Mouse (Mus musculus): Measurements from ENCODE around the gene Ppargc1a. TPM values are rescaled to one million over a fixed set of nuclear protein-coding genes. Genes with fewer than 3 reads are reported as not detected.

Ppargc1a gene
- polyA plus RNA-seq, 1 experiment = 1.4 TPM

DNA sequence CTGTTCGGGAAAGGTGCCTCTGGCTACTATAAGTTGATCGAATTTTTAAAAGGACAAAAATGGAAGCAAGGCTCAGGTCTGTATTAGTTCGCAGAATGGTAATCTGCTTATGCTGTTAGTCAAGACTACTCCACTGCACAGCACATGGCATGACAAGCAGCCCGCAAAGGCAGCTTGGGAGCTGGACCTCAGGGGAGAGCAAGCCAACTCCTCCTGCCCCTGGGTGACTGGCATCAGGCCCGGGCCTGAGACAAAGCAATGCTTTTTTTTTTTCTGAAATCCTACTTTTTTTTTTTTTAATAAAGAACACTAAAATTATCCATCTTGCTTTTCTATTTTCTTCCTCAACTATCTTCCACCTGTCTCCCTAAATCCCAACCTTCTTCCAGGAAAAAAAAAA, 15.1 kb upstream of the Ppargc1a start:
- Histone ChIP-seq H3K36me3 (ENCODE audit: control insufficient read depth, insufficient read depth, low read length) (no peaks in the 10 kb centered on the region), H3K4me3 (ENCODE audit: control insufficient read depth, insufficient read depth, low read length) (no peak overlapping the region), H3K4me1 (replicated peaks; ENCODE audit: control insufficient read depth, insufficient read depth, low read length) (no peaks in the 10 kb centered on the region), H3K27ac (ENCODE audit: control insufficient read depth, insufficient read depth, low read length) (no peak overlapping the region), H3K27me3 (ENCODE audit: control insufficient read depth, insufficient read depth, low read length) (no peaks in the 10 kb centered on the region)
- DNase-seq = no peak
- 92% methylated on average over 5 of the region's 5 CpGs for WGBS
- no peak for TF ChIP-seq CTCF (IDR thresholded peaks at IDR 0.05; ENCODE audit: borderline replicate concordance, control insufficient read depth, extremely low read depth, insufficient read depth, low read length, poor library complexity)
- no peak for TF ChIP-seq POLR2A (IDR thresholded peaks at IDR 0.05; ENCODE audit: control insufficient read depth, extremely low read depth, insufficient read depth, low read length, poor library complexity)

DNA sequence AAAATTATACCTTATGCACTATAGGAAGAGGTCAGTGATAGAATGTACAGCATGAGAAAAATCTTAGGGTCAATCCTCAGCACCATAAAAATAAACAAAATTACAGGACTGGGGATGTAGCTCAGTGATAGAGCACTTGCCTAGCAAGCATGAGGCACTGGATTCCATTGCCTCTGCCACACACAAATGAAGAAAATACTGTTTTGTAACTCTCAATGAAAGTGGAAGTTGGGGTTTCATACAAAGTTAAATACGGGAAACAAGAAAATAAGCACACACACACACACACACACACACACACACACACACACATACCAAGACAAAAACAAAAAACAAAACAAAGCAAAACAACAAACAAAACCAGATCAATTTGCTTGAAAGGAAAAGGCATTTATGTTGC, 10.1 kb upstream of the Ppargc1a start:
- no peak for DNase-seq
- 68% methylated on average over 1 of the region's 1 CpGs for WGBS

DNA sequence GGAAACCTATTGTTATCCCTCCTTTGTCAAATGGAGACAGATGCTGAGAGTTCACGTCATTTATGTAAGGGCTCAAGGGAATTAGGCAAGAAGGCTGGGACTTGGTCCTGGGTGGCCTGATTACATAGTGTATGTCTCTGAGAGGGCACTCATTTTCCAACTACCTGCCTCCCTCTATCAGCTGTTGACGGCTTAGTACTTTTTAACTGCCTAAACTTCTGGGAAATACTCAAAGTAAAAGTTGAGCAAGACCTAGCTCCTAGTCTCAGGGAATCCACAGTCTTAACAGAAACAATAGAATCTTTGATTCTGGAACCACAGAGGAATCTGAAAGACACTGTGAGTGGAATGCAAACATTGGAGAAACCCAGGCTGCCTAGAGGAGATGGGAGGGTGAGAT, 6.2 kb upstream of the Ppargc1a start:
- no peaks in the 10 kb centered on the region for H3K36me3 ChIP-seq (ENCODE audit: control insufficient read depth, insufficient read depth, low read length)
- DNase-seq = no peak
- 92% methylated on average over 2 of the region's 2 CpGs for WGBS

More for the DNA sequence above, 10.1 kb upstream of the Ppargc1a start:
- TF ChIP-seq POLR2A (IDR thresholded peaks at IDR 0.05; ENCODE audit: control insufficient read depth, extremely low read depth, insufficient read depth, low read length, poor library complexity) = no peak
- TF ChIP-seq CTCF (IDR thresholded peaks at IDR 0.05; ENCODE audit: borderline replicate concordance, control insufficient read depth, extremely low read depth, insufficient read depth, low read length, poor library complexity) = no peak
- Histone ChIP-seq H3K27me3 (ENCODE audit: control insufficient read depth, insufficient read depth, low read length) (no peaks in the 10 kb centered on the region), H3K4me3 (ENCODE audit: control insufficient read depth, insufficient read depth, low read length) (no peak overlapping the region), H3K4me1 (replicated peaks; ENCODE audit: control insufficient read depth, insufficient read depth, low read length) (no peaks in the 10 kb centered on the region), H3K36me3 (ENCODE audit: control insufficient read depth, insufficient read depth, low read length) (no peaks in the 10 kb centered on the region), H3K27ac (ENCODE audit: control insufficient read depth, insufficient read depth, low read length) (no peak overlapping the region)

DNA sequence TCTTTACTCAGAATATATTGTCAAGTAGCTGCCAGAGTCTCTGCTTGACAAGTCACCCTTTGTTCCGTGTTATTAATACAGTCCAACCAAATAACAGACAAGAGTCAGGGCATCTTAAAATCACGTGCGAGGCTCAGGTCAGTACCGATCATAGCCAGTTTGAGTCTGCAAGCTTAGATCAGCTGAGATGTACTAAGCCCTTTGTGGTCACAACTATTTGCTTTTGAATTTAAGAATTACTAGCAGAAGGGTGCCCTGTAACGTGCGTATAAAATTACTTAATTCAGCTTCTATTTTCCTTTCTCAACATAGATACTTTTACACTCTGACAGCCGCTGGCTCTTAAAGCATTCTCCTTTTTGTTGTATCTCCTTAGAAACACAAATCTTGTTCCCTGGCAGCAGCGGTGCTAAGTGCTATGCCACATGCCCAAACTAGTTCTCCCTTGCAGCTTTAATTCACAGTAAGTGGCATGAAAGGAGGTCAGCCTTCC, 718 bp upstream of the Ppargc1a start:
- no peak for DNase-seq
- Histone ChIP-seq H3K4me3 (ENCODE audit: control insufficient read depth, insufficient read depth, low read length) (no peak overlapping the region), H3K4me1 (replicated peaks; ENCODE audit: control insufficient read depth, insufficient read depth, low read length) (no peaks in the 10 kb centered on the region), H3K27me3 (ENCODE audit: control insufficient read depth, insufficient read depth, low read length) (no peaks in the 10 kb centered on the region), H3K36me3 (ENCODE audit: control insufficient read depth, insufficient read depth, low read length) (no peaks in the 10 kb centered on the region), H3K27ac (ENCODE audit: control insufficient read depth, insufficient read depth, low read length) (no peak overlapping the region)
- WGBS = 92% methylated on average over 8 of the region's 8 CpGs
- TF ChIP-seq CTCF (IDR thresholded peaks at IDR 0.05; ENCODE audit: borderline replicate concordance, control insufficient read depth, extremely low read depth, insufficient read depth, low read length, poor library complexity) = no peak
- no peak for TF ChIP-seq POLR2A (IDR thresholded peaks at IDR 0.05; ENCODE audit: control insufficient read depth, extremely low read depth, insufficient read depth, low read length, poor library complexity)

More for the DNA sequence above, 6.2 kb upstream of the Ppargc1a start:
- no peaks in the 10 kb centered on the region for H3K4me1 ChIP-seq (replicated peaks; ENCODE audit: control insufficient read depth, insufficient read depth, low read length)
- TF ChIP-seq CTCF (IDR thresholded peaks at IDR 0.05; ENCODE audit: borderline replicate concordance, control insufficient read depth, extremely low read depth, insufficient read depth, low read length, poor library complexity) (no peak), POLR2A (IDR thresholded peaks at IDR 0.05; ENCODE audit: control insufficient read depth, extremely low read depth, insufficient read depth, low read length, poor library complexity) (no peak)
- no peak overlapping the region for H3K27ac ChIP-seq (ENCODE audit: control insufficient read depth, insufficient read depth, low read length)
- no peaks in the 10 kb centered on the region for H3K27me3 ChIP-seq (ENCODE audit: control insufficient read depth, insufficient read depth, low read length)
- H3K4me3 ChIP-seq (ENCODE audit: control insufficient read depth, insufficient read depth, low read length) = no peak overlapping the region

DNA sequence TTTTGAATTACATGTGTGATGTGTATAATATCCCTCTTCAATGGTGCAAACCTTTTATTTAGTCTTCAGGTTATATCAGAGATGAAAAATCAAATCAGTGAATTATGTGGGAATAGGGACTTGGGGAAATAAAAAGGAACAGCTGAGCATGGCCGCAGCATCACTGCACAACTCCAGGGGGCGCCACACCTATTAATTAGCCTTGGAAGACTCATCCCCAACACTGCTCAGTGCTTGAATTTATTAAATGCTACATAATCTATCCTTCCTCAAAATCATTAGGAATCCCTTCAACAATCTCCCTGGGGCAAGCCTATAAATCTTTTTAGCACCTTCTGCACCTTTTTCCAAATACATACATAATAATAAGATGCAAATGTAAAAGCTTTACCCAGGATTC, 1.9 kb downstream of the Ppargc1a start:
- no peak overlapping the region for H3K4me3 ChIP-seq (ENCODE audit: control insufficient read depth, insufficient read depth, low read length)
- no peaks in the 10 kb centered on the region for H3K36me3 ChIP-seq (ENCODE audit: control insufficient read depth, insufficient read depth, low read length)
- no peak overlapping the region for H3K27ac ChIP-seq (ENCODE audit: control insufficient read depth, insufficient read depth, low read length)
- 85% methylated on average over 2 of the region's 2 CpGs for WGBS
- H3K27me3 ChIP-seq (ENCODE audit: control insufficient read depth, insufficient read depth, low read length) = no peaks in the 10 kb centered on the region
- no peak for DNase-seq
- H3K4me1 ChIP-seq (replicated peaks; ENCODE audit: control insufficient read depth, insufficient read depth, low read length) = no peaks in the 10 kb centered on the region
- TF ChIP-seq CTCF (IDR thresholded peaks at IDR 0.05; ENCODE audit: borderline replicate concordance, control insufficient read depth, extremely low read depth, insufficient read depth, low read length, poor library complexity) (no peak), POLR2A (IDR thresholded peaks at IDR 0.05; ENCODE audit: control insufficient read depth, extremely low read depth, insufficient read depth, low read length, poor library complexity) (no peak)

DNA sequence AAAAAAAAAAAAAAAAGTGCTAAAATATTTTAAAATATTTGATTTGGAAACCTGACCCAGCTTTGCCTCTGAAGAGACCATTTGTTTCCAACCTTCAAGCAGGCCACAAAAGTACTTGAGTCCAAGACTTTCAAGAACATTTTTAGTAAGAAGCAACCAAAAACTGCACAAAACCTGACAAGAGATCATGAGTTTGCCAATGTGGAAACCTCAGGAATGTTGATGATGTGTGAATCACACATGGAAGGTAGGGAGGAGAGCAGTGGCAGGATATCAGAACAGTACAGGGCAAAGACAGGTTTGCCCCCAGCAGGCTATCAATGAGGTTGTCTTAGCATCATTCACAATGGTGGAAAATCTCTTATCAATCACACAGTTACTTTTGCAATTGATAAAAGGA, 2.5 kb downstream of the Ppargc1a start:
- Histone ChIP-seq H3K27ac (ENCODE audit: control insufficient read depth, insufficient read depth, low read length) (no peak overlapping the region), H3K4me1 (replicated peaks; ENCODE audit: control insufficient read depth, insufficient read depth, low read length) (no peaks in the 10 kb centered on the region), H3K27me3 (ENCODE audit: control insufficient read depth, insufficient read depth, low read length) (no peaks in the 10 kb centered on the region), H3K4me3 (ENCODE audit: control insufficient read depth, insufficient read depth, low read length) (no peak overlapping the region), H3K36me3 (ENCODE audit: control insufficient read depth, insufficient read depth, low read length) (no peaks in the 10 kb centered on the region)
- no peak for DNase-seq
- no peak for TF ChIP-seq CTCF (IDR thresholded peaks at IDR 0.05; ENCODE audit: borderline replicate concordance, control insufficient read depth, extremely low read depth, insufficient read depth, low read length, poor library complexity)
- TF ChIP-seq POLR2A (IDR thresholded peaks at IDR 0.05; ENCODE audit: control insufficient read depth, extremely low read depth, insufficient read depth, low read length, poor library complexity) = no peak

DNA sequence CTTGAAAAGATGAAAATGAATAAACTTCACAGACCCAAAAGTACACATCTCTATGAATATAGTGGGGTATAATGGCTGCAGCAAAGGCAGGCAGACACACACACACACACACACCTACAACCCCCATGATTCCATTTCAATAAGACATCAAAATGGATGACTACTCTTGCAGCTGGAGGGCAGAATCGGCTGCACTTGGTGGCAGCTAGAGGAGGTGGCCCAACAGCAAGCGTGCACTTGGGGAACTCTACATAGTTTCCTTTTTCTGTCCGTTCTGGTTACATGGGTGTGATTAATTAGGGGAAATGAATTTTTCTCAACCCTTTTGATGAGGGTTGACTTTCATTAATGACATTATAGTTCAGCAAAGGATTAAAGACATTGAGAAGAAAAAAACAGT, 4.0 kb downstream of the Ppargc1a start:
- Histone ChIP-seq H3K36me3 (ENCODE audit: control insufficient read depth, insufficient read depth, low read length) (no peaks in the 10 kb centered on the region), H3K27ac (ENCODE audit: control insufficient read depth, insufficient read depth, low read length) (no peak overlapping the region), H3K27me3 (ENCODE audit: control insufficient read depth, insufficient read depth, low read length) (no peaks in the 10 kb centered on the region), H3K4me1 (replicated peaks; ENCODE audit: control insufficient read depth, insufficient read depth, low read length) (no peaks in the 10 kb centered on the region), H3K4me3 (ENCODE audit: control insufficient read depth, insufficient read depth, low read length) (no peak overlapping the region)
- TF ChIP-seq POLR2A (IDR thresholded peaks at IDR 0.05; ENCODE audit: control insufficient read depth, extremely low read depth, insufficient read depth, low read length, poor library complexity) (no peak), CTCF (IDR thresholded peaks at IDR 0.05; ENCODE audit: borderline replicate concordance, control insufficient read depth, extremely low read depth, insufficient read depth, low read length, poor library complexity) (no peak)
- no peak for DNase-seq
- 39% methylated on average over 3 of the region's 3 CpGs for WGBS

All from thymus, adult 2 months (tissue).